Mouse (Mus musculus) limb, embryonic 11.5 days (tissue): Measurements from ENCODE around the gene Pzp. TPM values are rescaled to one million over a fixed set of nuclear protein-coding genes. Genes with fewer than 3 reads are reported as not detected.
A peak's percentile ranks its signal among the peaks of the same experiment; 100 is the strongest.

Experiments used
- ATAC-seq: fragments of 200-750 bp; cut with Nextera tagmentation; 2 replicates; pipeline ENCODE4 v1.8.0; 2017; ENCODE audit warnings: low read depth; ENCODE audit not compliant: insufficient number of reproducible peaks, low FRiP score, low TSS enrichment
- DNase-seq: peaks from one replicate; pipeline ENCODE4 v3.0.0-alpha.2; 2015; ENCODE audit warnings: low spot score
- H3K27ac ChIP-seq: fragments of 300-500 bp; sonication (generic); replicated peaks from 2 replicates; pipeline ENCODE4 v1.5.1; 2014; ENCODE audit warnings: low read depth, mild to moderate bottlenecking, low read length
- H3K27me3 ChIP-seq: fragments of 300-500 bp; sonication (generic); 2 replicates; pipeline ENCODE4 v1.6.1; 2014; ENCODE audit warnings: mild to moderate bottlenecking, low read length, mixed read lengths; ENCODE audit not compliant: control insufficient read depth, insufficient read depth
- H3K36me3 ChIP-seq: fragments of 300-500 bp; sonication (generic); 2 replicates; pipeline ENCODE4 v1.6.1; 2014; ENCODE audit warnings: mild to moderate bottlenecking, low read length, moderate library complexity, mixed read lengths; ENCODE audit not compliant: control insufficient read depth, insufficient read depth
- H3K4me1 ChIP-seq: fragments of 300-500 bp; sonication (generic); 2 replicates; pipeline ENCODE4 v1.6.1; 2014; ENCODE audit warnings: low read length, mixed read lengths; ENCODE audit not compliant: control insufficient read depth, insufficient read depth
- H3K4me2 ChIP-seq: fragments of 300-500 bp; sonication (generic); 2 replicates; pipeline ENCODE4 v1.6.1; 2014; ENCODE audit warnings: low read depth, mild to moderate bottlenecking, moderate library complexity; ENCODE audit not compliant: severe bottlenecking
- H3K4me3 ChIP-seq: fragments of 300-500 bp; sonication (generic); 2 replicates; pipeline ENCODE4 v1.5.1; 2014; ENCODE audit warnings: low read depth, low read length
- H3K9ac ChIP-seq: fragments of 300-500 bp; sonication (generic); 2 replicates; pipeline ENCODE4 v1.6.1; 2014; ENCODE audit warnings: mild to moderate bottlenecking, low read length
- H3K9me3 ChIP-seq: fragments of 300-500 bp; sonication (generic); 2 replicates; pipeline ENCODE4 v1.6.1; 2016; ENCODE audit warnings: low read length; ENCODE audit not compliant: control insufficient read depth
- WGBS: fragments of 180-500 bp; shearing (Covaris S2); extraction: QIAGEN DNeasy Blood & Tissue Kit; methylation state at CpG from one replicate; pipeline ENCODE4 v1.1.7; 2014; 5-methylcytosine and 5-hydroxymethylcytosine counted together
- polyA plus RNA-seq: library from polyadenylated mRNA; unstranded; fragments of >200 nt; fragmentation: Nextera tagmentation; extraction: Ambion mirVana; gene quantifications from 2 replicates; pipeline ENCODE4 v1.2.1, GENCODE M21; 2014

Pzp gene
- polyA plus RNA-seq, 1 experiment from 2014 or later: 0.03 TPM

- Histone ChIP-seq H3K36me3 (no peaks in the 10 kb centered on the region), H3K27me3 (no peaks in the 10 kb centered on the region), H3K4me1 (no peaks in the 10 kb centered on the region), H3K27ac (no peak overlapping the region), H3K4me3 (no peak overlapping the region), H3K9me3 (no peaks in the 10 kb centered on the region), H3K9ac (no peak overlapping the region), H3K4me2 (no peak overlapping the region)
- 5% methylated on average over 10 of the region's 12 CpGs for WGBS
- ATAC-seq: no peak
- DNase-seq: peak; percentile 82
Observed at GRCm38 (mm10) chr6:128469451-128469850, 57.1 kb downstream of the Pzp start.

GRCm38 (mm10) chr6:128467298-128467697 is 59.2 kb downstream of the Pzp start:
- 39% methylated on average over 2 of the region's 2 CpGs for WGBS
- ATAC-seq: no peak
- no peak for DNase-seq
- H3K9ac ChIP-seq: no peak overlapping the region
- no peak overlapping the region for H3K4me2 ChIP-seq
- H3K27me3 ChIP-seq: no peaks in the 10 kb centered on the region
- H3K9me3 ChIP-seq: no peaks in the 10 kb centered on the region
- H3K4me1 ChIP-seq: no peaks in the 10 kb centered on the region
- no peak overlapping the region for H3K27ac ChIP-seq
- no peak overlapping the region for H3K4me3 ChIP-seq
- H3K36me3 ChIP-seq: no peaks in the 10 kb centered on the region

- no peak overlapping the region for H3K9ac ChIP-seq
- no peak overlapping the region for H3K4me2 ChIP-seq
- no peaks in the 10 kb centered on the region for H3K4me1 ChIP-seq
- H3K27me3 ChIP-seq: no peaks in the 10 kb centered on the region
- ATAC-seq (no peak), DNase-seq (no peak)
- no peaks in the 10 kb centered on the region for H3K36me3 ChIP-seq
- no peak overlapping the region for H3K27ac ChIP-seq
- WGBS: 90% methylated on average over 3 of the region's 3 CpGs
- H3K4me3 ChIP-seq: no peak overlapping the region
- no peaks in the 10 kb centered on the region for H3K9me3 ChIP-seq
Observed at GRCm38 (mm10) chr6:128466563-128466962, 60.0 kb downstream of the Pzp start.

GRCm38 (mm10) chr6:128466043-128466442 is 60.5 kb downstream of the Pzp start:
- Histone ChIP-seq H3K4me3 (no peak overlapping the region), H3K36me3 (no peaks in the 10 kb centered on the region), H3K9me3 (no peaks in the 10 kb centered on the region), H3K9ac (no peak overlapping the region), H3K27me3 (no peaks in the 10 kb centered on the region), H3K4me2 (no peak overlapping the region), H3K27ac (no peak overlapping the region), H3K4me1 (no peaks in the 10 kb centered on the region)
- 66% methylated on average over 7 of the region's 7 CpGs for WGBS
- no peak for ATAC-seq
- no peak for DNase-seq

GRCm38 (mm10) chr6:128464996-128465395 is 61.5 kb downstream of the Pzp start:
- no peaks in the 10 kb centered on the region for H3K36me3 ChIP-seq
- no peak overlapping the region for H3K27ac ChIP-seq
- no peak overlapping the region for H3K4me3 ChIP-seq
- 82% methylated on average over 4 of the region's 4 CpGs for WGBS
- no peaks in the 10 kb centered on the region for H3K27me3 ChIP-seq
- ATAC-seq: no peak
- H3K9me3 ChIP-seq: no peaks in the 10 kb centered on the region
- H3K9ac ChIP-seq: no peak overlapping the region
- no peaks in the 10 kb centered on the region for H3K4me1 ChIP-seq
- DNase-seq: no peak
- H3K4me2 ChIP-seq: no peak overlapping the region

GRCm38 (mm10) chr6:128461606-128462005 is 64.9 kb downstream of the Pzp start:
- Histone ChIP-seq H3K4me1 (no peaks in the 10 kb centered on the region), H3K27me3 (no peaks in the 10 kb centered on the region), H3K4me3 (no peak overlapping the region), H3K27ac (no peak overlapping the region), H3K36me3 (no peaks in the 10 kb centered on the region), H3K9me3 (no peaks in the 10 kb centered on the region), H3K4me2 (no peak overlapping the region), H3K9ac (no peak overlapping the region)
- no peak for DNase-seq
- ATAC-seq: no peak

GRCm38 (mm10) chr6:128460729-128461503 is 65.6 kb downstream of the Pzp start:
- DNase-seq: no peak
- Histone ChIP-seq H3K36me3 (no peaks in the 10 kb centered on the region), H3K4me3 (no peak overlapping the region), H3K27me3 (no peaks in the 10 kb centered on the region), H3K4me1 (no peaks in the 10 kb centered on the region), H3K4me2 (no peak overlapping the region), H3K27ac (no peak overlapping the region), H3K9me3 (no peaks in the 10 kb centered on the region), H3K9ac (no peak overlapping the region)
- no peak for ATAC-seq
- WGBS: 80% methylated on average over 14 of the region's 14 CpGs

- ATAC-seq (no peak), DNase-seq (no peak)
- Histone ChIP-seq H3K9me3 (no peaks in the 10 kb centered on the region), H3K27ac (no peak overlapping the region), H3K9ac (no peak overlapping the region), H3K4me2 (no peak overlapping the region), H3K36me3 (no peaks in the 10 kb centered on the region), H3K4me3 (no peak overlapping the region), H3K4me1 (no peaks in the 10 kb centered on the region), H3K27me3 (no peaks in the 10 kb centered on the region)
- WGBS: 20% methylated on average over 2 of the region's 2 CpGs
Observed at GRCm38 (mm10) chr6:128460321-128460720, 66.2 kb downstream of the Pzp start.

- Histone ChIP-seq H3K9me3 (no peaks in the 10 kb centered on the region), H3K4me1 (no peaks in the 10 kb centered on the region), H3K27me3 (no peaks in the 10 kb centered on the region), H3K9ac (no peak overlapping the region), H3K36me3 (no peaks in the 10 kb centered on the region), H3K27ac (no peak overlapping the region), H3K4me3 (no peak overlapping the region), H3K4me2 (no peak overlapping the region)
- 90% methylated on average over 5 of the region's 5 CpGs for WGBS
- ATAC-seq: no peak
- DNase-seq: no peak
Observed at GRCm38 (mm10) chr6:128457186-128457585, 69.3 kb downstream of the Pzp start.
